Mouse (Mus musculus): ENCODE results near the gene Pmp22.
A peak's percentile ranks its signal among the peaks of the same experiment; 100 is the strongest.

Pmp22 gene

DNA sequence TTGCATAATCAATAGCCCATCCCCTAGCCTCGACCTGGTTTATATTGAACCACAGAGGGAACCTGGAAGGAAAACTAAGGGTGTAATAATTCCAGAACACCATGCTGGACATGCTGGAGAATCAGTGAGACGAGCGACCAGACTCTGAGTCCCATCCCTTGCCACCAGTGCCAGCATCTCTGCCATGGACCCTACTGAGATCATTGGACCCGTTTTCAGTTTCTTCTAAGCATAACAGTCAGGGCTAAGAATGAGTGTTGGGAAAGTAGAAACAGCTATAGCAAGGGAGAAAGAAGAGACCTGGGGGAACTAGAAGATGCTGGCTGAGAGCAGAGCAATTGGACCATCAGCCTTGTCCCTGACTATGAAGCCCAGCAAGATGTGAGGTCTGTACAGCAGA lies 1.3 kb upstream of the Pmp22 start:
- no peak for DNase-seq (ENCODE audit: low spot score in 2 of 2)

- peak; percentile 68 to 72 for DNase-seq (ENCODE audit: low spot score in 2 of 2)
Measured at GRCm38 (mm10) chr11:63129375-63129774, 593 bp downstream of the Pmp22 start.

DNA sequence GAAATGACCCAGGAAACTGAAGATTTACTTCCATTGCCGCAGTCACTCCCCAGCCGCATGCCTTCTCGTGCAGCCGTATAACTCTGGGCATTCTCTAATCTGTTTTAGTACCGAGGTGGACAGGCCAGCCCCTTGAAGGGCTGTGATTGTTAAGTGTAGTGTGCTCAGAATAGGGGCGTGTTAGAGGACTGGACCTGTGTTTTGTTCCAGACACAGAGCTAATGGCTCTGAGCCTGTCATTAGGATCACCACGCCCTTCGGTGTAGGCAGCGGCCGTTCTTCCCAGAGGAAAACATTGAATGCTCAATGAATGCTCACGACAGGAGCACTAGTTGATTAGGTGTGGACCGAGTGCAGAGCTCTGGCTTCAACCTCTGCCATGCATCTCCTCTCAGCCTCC lies 1.1 kb downstream of the Pmp22 start:
- DNase-seq (ENCODE audit: low spot score in 2 of 2) = no peak

DNA sequence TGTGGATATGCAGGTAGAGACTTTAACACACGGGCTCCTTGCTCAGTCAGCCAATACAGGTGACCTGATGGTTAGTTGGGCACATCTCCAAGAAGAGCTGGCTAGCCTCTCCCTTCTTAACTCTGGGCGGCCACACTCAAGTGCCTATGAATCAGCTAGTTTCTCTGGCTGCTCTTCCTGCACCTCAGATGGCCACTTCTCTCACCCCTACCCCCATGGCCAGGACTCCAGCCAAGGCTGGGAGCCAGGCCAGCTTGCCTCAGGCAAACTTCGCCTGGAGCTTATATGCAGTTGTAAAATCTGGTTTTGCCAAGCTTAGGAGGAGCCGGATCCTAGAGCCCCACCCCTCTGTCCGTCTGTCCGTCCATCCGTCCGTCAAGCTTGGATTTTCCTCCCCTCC lies 1.7 kb downstream of the Pmp22 start:
- DNase-seq (ENCODE audit: low spot score in 2 of 2) = peak; percentile 85 to 90

- peak; percentile 81 to 86 for DNase-seq (ENCODE audit: low spot score in 2 of 2)
Measured at GRCm38 (mm10) chr11:63131001-63131692, 2.4 kb downstream of the Pmp22 start.

DNA sequence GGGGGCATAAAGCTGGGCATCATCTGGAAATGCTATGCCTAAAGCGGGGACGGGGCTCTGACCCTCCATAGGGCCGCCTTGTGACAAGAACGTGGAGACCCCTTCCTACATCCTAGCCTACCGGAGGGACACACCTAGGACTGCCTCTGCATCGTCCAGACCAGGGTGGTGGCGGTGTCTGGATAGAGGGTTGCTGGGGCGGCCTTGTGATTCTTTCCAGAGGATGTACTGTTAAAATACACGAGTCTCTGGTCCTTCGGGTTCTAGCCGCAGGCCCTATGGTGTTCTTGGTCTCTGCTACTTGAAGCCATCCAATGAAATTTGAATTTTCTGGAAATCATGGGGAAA lies 2.9 kb downstream of the Pmp22 start:
- no peak for DNase-seq (ENCODE audit: low spot score in 2 of 2)

GRCm38 (mm10) chr11:63132151-63132500 lies 3.3 kb downstream of the Pmp22 start:
- DNase-seq (ENCODE audit: low spot score in 2 of 2) = no peak

DNA sequence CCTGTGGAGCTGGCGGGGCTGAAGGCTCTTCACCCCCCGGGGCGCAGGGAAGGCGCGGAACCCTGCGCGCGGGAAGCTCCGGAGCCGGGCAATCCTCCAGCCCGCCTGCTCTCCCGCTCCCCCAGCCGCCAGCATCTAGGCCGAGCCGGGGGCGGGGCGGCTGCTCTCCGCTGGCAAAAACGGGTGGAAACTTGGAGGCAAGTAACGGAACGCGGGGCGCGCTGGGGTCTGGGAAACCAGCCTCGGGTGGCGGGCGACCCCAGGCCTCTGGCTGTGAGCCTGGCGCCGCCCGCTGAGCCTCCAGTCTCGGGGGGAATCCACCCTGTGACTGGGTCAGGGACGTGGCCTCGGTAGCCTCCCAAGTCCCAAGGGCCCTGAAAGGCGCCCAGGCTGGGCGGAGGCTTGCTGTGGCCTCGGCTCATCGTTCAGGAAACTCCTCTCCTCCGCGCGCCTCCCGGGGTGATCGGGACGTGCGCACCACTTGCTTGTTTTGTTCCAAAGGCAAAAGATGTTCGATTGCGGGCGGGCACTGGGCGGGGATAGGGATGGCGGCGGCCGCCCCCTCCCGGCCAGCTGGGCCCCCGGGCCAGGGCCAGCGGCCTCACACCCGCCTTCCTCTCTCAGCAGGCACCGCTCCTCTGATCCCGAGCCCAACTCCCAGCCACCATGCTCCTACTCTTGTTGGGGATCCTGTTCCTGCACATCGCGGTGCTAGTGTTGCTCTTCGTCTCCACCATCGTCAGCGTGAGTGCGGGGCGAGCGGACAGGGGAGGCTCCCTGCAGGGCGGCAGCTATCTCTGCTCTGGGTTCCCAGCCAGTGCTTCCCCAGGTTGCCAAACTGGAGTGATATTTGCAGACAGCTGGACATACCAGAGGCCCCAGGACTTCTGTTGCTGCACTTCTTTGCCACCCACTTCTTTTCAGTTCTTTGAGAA lies 4.0 kb downstream of the Pmp22 start:
- peak; percentile 87 to 89 for DNase-seq (ENCODE audit: low spot score in 2 of 2)

- DNase-seq (ENCODE audit: low spot score in 2 of 2) = no peak
Measured at GRCm38 (mm10) chr11:63134021-63134420, 5.2 kb downstream of the Pmp22 start.

GRCm38 (mm10) chr11:63134742-63135482 lies 6.1 kb downstream of the Pmp22 start:
- peak in 1 of 2 experiments; percentile 30 for DNase-seq (ENCODE audit: low spot score in 2 of 2)

- DNase-seq (ENCODE audit: low spot score in 2 of 2) = peak; percentile 87 to 94
Measured at GRCm38 (mm10) chr11:63135622-63136021, 6.8 kb downstream of the Pmp22 start.

- peak; percentile 87 for DNase-seq (ENCODE audit: low spot score in 2 of 2)
Measured at GRCm38 (mm10) chr11:63136205-63136604, 7.4 kb downstream of the Pmp22 start.

DNA sequence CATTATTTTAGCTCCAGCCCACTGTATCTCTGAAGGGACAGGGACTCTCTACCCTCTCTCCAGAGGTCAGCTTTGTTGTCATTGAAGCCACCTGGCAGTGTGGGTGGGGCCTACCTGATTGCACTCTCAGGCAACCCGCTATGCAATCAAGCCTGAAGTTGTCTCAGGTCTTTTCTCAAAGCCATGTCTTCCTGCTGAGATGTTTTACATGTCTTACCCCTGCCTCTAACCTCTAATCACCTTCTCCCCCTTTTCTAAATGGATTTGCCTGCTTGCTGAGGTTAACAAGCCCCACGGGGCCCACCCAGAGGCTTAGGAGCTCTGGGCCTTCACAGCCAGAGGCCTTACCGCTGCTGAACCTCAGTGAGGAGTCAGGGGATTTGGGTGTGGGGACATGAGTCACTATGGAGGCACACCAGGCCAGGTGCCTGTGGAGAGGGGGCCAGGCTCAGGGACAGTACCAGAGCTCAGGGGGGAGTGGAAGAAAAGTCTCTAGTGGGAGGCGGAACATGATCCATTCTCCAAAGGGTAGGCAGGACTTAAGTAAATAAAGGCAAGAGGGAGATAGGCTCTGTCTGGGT lies 8.1 kb downstream of the Pmp22 start:
- DNase-seq (ENCODE audit: low spot score in 2 of 2) = no peak

GRCm38 (mm10) chr11:63138739-63139138 lies 10.0 kb downstream of the Pmp22 start:
- DNase-seq (ENCODE audit: low spot score in 2 of 2) = no peak

DNA sequence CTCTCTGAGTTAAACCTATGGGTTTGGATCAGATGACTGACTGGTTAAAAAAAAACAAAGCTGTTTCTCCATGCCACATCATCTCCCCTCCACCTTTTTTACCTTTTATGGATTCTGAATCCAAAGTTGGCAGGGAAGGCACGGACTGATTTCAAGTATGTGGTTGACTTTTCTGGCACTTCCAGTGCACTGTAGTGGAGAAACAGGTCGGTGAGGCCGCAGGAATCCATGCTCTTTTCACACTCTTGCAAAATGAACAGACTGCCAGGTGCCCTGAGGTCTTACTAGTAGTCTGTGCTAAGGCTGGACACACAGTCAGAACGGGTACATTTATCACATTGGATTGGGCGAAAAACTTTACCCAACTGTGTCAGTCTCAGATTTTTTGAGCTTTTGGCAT lies 13.5 kb downstream of the Pmp22 start:
- DNase-seq (ENCODE audit: low spot score in 2 of 2) = no peak

GRCm38 (mm10) chr11:63142816-63143215 lies 14.0 kb downstream of the Pmp22 start:
- no peak for DNase-seq (ENCODE audit: low spot score in 2 of 2)

GRCm38 (mm10) chr11:63143486-63143885 lies 14.7 kb downstream of the Pmp22 start:
- DNase-seq (ENCODE audit: low spot score in 2 of 2) = peak; percentile 58

- DNase-seq (ENCODE audit: low spot score in 2 of 2) = no peak
Measured at GRCm38 (mm10) chr11:63146601-63147000, 17.8 kb downstream of the Pmp22 start.

DNA sequence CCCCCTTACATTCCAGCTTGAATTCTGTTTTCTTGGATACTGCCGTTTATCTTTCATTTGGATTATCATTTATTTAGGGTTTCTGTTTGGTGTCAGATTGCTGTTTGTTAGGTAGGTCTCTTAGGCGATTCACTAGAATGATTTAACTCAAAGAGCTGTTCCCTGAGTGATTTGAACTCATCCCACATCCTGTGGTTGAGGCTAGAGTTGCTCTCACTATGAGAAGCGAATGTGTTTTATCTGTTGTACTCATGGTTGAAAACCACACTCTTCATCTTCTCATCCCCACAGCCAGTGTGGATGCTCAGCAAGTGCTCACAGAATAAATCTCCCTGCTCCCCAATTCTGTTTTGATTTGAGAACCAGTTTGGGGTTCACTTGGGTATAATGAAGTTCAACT lies 19.5 kb downstream of the Pmp22 start:
- DNase-seq (ENCODE audit: low spot score in 2 of 2) = no peak

- DNase-seq (ENCODE audit: low spot score in 2 of 2) = no peak
Measured at GRCm38 (mm10) chr11:63151857-63152256, 23.1 kb downstream of the Pmp22 start.

DNA sequence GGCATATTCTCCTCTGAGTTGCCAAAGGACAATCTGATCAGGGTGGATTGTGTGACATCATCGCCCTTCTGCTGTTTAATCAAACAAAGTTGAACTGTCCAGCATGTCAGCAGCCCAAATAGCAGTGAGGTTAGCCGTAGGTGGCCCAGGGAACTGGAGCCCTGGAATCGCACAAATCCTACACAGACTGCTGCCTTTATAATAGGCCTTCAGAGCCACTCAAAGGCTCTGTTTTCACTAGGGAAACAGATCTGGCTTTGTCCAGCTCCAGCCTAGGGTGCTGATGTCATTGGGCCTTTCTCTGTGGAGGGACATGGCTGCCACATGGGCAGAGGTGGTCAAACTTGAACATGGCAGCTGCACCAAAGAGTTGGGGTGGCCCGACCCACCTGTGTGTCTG lies 28.3 kb downstream of the Pmp22 start:
- DNase-seq (ENCODE audit: low spot score in 2 of 2) = no peak

GRCm38 (mm10) chr11:63160926-63161325 lies 32.1 kb downstream of the Pmp22 start:
- no peak for DNase-seq (ENCODE audit: low spot score in 2 of 2)
